Mouse (Mus musculus) neural tube, embryonic 15.5 days (tissue): ENCODE measurements around the gene Plxdc1. TPM values are rescaled to one million over a fixed set of nuclear protein-coding genes. Genes with fewer than 3 reads are reported as not detected.

Experiments
- ATAC-seq: fragments of 200-750 bp; cut with Nextera tagmentation; 2 replicates; pipeline ENCODE4 v1.8.0; 2017; ENCODE audit warnings: mild to moderate bottlenecking, moderate TSS enrichment, moderate library complexity; ENCODE audit not compliant: low FRiP score
- H3K27ac ChIP-seq: fragments of 300-500 bp; sonication (generic); replicated peaks from 2 replicates; pipeline ENCODE4 v1.5.1; 2015; ENCODE audit warnings: mild to moderate bottlenecking, inconsistent platforms
- H3K27me3 ChIP-seq: fragments of 300-500 bp; sonication (generic); replicated peaks from 2 replicates; pipeline ENCODE4 v1.6.1; 2015; ENCODE audit warnings: inconsistent platforms
- H3K36me3 ChIP-seq: fragments of 300-500 bp; sonication (generic); 2 replicates; pipeline ENCODE4 v1.6.1; 2015; ENCODE audit warnings: inconsistent platforms
- H3K4me1 ChIP-seq: fragments of 300-500 bp; sonication (generic); 2 replicates; pipeline ENCODE4 v1.6.1; 2015; ENCODE audit warnings: inconsistent platforms
- H3K4me2 ChIP-seq: fragments of 300-500 bp; sonication (generic); 2 replicates; pipeline ENCODE4 v1.6.1; 2015; ENCODE audit warnings: inconsistent platforms, mild to moderate bottlenecking, moderate library complexity
- H3K4me3 ChIP-seq: fragments of 300-500 bp; sonication (generic); replicated peaks from 2 replicates; pipeline ENCODE4 v1.5.1; 2015; ENCODE audit warnings: mild to moderate bottlenecking, inconsistent platforms
- H3K9ac ChIP-seq: fragments of 300-500 bp; sonication (generic); replicated peaks from 2 replicates; pipeline ENCODE4 v1.6.1; 2015; ENCODE audit warnings: mild to moderate bottlenecking, inconsistent platforms
- H3K9me3 ChIP-seq: fragments of 300-500 bp; sonication (generic); replicated peaks from 2 replicates; pipeline ENCODE4 v1.6.1; 2016; ENCODE audit warnings: inconsistent platforms
- WGBS: fragments of 180-500 bp; shearing (Covaris S2); methylation state at CpG from one replicate; pipeline ENCODE4 v1.1.7; 2015; ENCODE audit warnings: mixed read lengths; 5-methylcytosine and 5-hydroxymethylcytosine counted together
- polyA plus RNA-seq: library from polyadenylated mRNA; unstranded; fragments of >200 nt; fragmentation: Nextera tagmentation; extraction: Ambion mirVana; gene quantifications from 2 replicates; pipeline ENCODE4 v1.2.1, GENCODE M21; 2015

The Plxdc1 gene
- 1.1 and 1.8 TPM in 2 replicates for polyA plus RNA-seq

DNA sequence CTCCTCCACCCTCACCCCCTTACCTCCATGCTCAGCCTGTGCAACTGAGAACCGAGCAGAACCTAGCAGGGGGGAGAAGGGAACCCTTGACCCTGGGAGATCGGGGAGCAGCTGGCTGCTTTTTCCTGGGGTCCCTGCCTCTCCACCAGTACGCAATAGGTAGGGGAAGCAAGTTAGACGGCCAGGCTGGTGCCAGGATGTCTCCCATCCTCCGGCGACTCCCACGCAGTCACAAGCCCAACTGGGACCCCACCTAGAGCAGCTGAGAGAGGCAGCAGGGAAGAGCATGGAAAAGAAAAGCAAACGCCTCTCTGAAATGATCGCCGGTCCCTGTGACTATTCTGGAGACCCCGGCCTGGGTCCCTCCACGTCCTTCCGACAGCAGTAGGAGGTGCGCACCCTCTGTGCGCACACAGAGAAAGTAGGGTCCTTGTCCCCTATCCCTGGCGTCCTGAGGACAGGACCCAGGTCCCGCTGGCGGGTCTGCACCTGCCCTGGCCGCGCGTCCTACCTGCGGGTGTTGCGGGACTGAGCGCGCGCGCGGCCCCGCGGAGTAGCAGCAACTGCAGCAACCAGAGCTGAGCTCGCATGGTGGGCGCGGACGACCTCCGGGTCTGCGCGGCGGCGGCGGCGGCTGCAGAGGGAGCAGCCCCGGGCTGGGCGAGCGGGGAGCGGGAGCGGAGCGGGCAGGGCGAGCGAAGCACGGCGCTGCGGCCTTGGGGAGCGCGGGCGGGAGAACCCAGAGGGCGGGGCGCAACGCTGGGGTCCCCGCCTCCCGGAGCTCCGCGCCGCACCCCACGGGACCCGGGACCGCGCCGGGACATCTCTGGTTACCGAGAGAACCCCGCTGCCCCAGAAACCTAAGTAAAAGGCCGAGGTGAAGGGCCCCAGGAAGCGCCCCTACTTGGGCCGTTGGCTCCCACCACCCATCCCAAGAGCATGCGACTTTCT lies at the start of gene Plxdc1:
Gene Plxdc1 (minus strand): TSS at position 718 of the 951 bp plus-strand sequence.
- Histone ChIP-seq H3K36me3 (no peaks in the 10 kb centered on the region), H3K27me3 (peaks cover 26% of the 10 kb centered on the region), H3K4me2 (peak within 1 kb of the TSS; percentile 89), H3K4me1 (peaks cover 34% of the 10 kb centered on the region), H3K27ac (no peak within 1 kb of the TSS), H3K9me3 (no peaks in the 10 kb centered on the region), H3K4me3 (peak within 1 kb of the TSS; percentile 87), H3K9ac (peak within 1 kb of the TSS; percentile 54)
- WGBS, result 2% methylated on average over 70 of the region's 74 CpGs
- ATAC-seq, result no peak

DNA sequence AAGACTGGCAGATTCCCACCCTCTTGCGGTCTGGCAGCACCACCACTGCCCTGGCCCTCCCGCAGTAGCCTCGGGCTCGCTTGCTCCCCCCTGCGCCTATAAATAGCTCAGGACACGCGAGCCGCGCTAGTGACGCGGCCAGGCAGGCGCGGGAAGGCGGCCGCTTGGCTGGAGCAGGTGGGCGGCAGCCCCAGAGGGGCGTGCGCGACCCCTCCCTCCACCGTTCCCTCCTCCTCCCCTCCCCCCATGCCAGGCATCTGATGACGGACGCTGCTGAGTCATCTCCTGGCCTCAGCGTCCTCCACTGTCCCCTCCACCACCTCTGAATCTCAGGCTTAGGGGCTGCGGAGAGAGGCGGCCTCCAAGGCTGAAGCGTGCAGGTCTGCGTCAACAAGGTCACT lies 49.7 kb upstream of the Plxdc1 start:
- 1% methylated on average over 27 of the region's 27 CpGs for WGBS
- Histone ChIP-seq H3K4me1 (peaks cover 21% of the 10 kb centered on the region), H3K9ac (peak overlapping the region; percentile 48), H3K4me3 (peak overlapping the region; percentile 37), H3K4me2 (peak overlapping the region; percentile 77), H3K27me3 (0 out of 2 replicates have a peak, but pooled peaks cover 11% of the 10 kb centered on the region), H3K9me3 (no peaks in the 10 kb centered on the region), H3K36me3 (peaks cover 4% of the 10 kb centered on the region), H3K27ac (peak overlapping the region; percentile 11; the same call in 1 of the 2 replicates)
- peak; percentile 71 for ATAC-seq

GRCm38 (mm10) chr11:98034840-98035239 lies 48.6 kb upstream of the Plxdc1 start:
- Histone ChIP-seq H3K27me3 (0 out of 2 replicates have a peak, but pooled peaks cover 11% of the 10 kb centered on the region), H3K4me1 (peaks cover 21% of the 10 kb centered on the region), H3K36me3 (peaks cover 14% of the 10 kb centered on the region), H3K9me3 (no peaks in the 10 kb centered on the region), H3K9ac (no peak overlapping the region), H3K27ac (peak overlapping the region; percentile 41; the same call in 1 of the 2 replicates), H3K4me3 (no peak overlapping the region), H3K4me2 (peak overlapping the region; percentile 11; the same call in 1 of the 2 replicates)
- ATAC-seq, result no peak
- WGBS, result 9% methylated on average over 4 of the region's 4 CpGs

DNA sequence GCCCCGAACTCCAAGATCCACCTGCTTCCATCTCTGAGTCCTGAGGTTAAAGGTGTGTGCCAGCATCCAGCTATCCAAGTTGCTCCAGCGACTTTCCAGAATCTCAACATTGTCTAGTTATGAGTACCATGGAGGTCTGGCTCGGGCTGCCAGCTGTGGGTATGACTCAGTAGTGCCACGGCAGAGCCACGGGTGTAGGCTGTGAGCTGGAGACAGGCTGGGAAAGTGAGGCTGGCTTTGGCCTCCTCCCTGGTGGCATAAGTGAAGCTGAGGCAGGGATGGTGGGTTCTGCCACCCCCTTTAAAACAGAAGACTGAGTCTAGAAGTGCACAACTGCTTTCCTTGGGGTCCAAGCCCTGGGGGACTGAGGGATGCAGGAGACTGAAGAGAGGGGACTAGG lies 47.8 kb upstream of the Plxdc1 start:
- H3K4me2 ChIP-seq, result no peak overlapping the region
- H3K36me3 ChIP-seq, result peaks cover 22% of the 10 kb centered on the region
- no peaks in the 10 kb centered on the region for H3K9me3 ChIP-seq
- no peak overlapping the region for H3K4me3 ChIP-seq
- H3K4me1 ChIP-seq, result peaks cover 21% of the 10 kb centered on the region
- H3K27me3 ChIP-seq, result 0 out of 2 replicates have a peak, but pooled peaks cover 11% of the 10 kb centered on the region
- no peak overlapping the region for H3K27ac ChIP-seq
- WGBS, result 89% methylated on average over 5 of the region's 5 CpGs
- H3K9ac ChIP-seq, result no peak overlapping the region
- no peak for ATAC-seq

- Histone ChIP-seq H3K4me1 (peaks cover 32% of the 10 kb centered on the region), H3K27me3 (0 out of 2 replicates have a peak, but pooled peaks cover 5% of the 10 kb centered on the region), H3K9me3 (no peaks in the 10 kb centered on the region), H3K36me3 (peaks cover 30% of the 10 kb centered on the region), H3K27ac (no peak overlapping the region), H3K4me3 (no peak overlapping the region), H3K9ac (no peak overlapping the region), H3K4me2 (no peak overlapping the region)
- ATAC-seq, result no peak
- WGBS, result 3% methylated on average over 5 of the region's 5 CpGs
Observed at GRCm38 (mm10) chr11:98031443-98031770, 45.2 kb upstream of the Plxdc1 start.

DNA sequence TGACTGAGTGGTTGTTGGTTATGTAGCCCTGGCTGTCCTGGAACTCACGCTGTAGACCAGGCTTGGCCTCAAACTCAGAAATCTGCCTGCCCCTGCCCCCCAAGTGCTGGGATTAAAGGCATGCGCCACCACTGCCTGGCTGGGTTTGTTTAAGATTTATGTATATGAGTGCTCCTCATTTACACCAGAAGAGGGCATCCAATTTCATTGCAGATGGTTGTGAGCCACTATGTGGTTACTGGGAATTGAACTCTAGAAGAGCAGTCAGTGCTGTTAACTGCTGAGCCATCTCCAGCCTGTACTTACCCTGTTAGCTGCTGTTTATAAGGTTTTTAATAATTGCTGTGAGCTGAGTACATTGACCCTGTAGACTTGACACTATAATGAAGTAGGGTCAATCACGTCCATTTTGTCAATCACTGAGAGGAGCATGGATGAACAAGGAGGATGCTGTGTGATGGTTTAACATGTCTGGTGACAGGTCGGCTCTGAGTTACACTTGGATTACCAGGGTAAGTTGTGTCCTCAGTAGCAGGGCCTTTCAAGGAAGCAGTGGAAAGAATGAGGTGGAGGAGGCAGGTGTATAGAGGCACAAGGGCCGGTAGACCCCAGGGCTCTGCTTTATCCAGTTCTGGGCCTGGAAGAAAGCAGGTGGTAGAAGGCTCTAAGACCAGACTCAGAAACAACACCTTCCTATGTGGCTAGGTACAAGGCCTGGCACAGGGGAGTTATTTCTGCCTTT lies 44.6 kb upstream of the Plxdc1 start:
- Histone ChIP-seq H3K9me3 (no peaks in the 10 kb centered on the region), H3K4me3 (no peak overlapping the region), H3K9ac (no peak overlapping the region), H3K36me3 (peaks cover 30% of the 10 kb centered on the region), H3K27ac (no peak overlapping the region), H3K27me3 (0 out of 2 replicates have a peak, but pooled peaks cover 5% of the 10 kb centered on the region), H3K4me1 (peaks cover 29% of the 10 kb centered on the region), H3K4me2 (no peak overlapping the region)
- WGBS, result 43% methylated on average over 5 of the region's 5 CpGs
- no peak for ATAC-seq

- peak overlapping the region; percentile 97 for H3K4me3 ChIP-seq
- no peaks in the 10 kb centered on the region for H3K27me3 ChIP-seq
- H3K4me2 ChIP-seq, result peak overlapping the region; percentile 92
- peaks cover 30% of the 10 kb centered on the region for H3K36me3 ChIP-seq
- peaks cover 31% of the 10 kb centered on the region for H3K4me1 ChIP-seq
- H3K27ac ChIP-seq, result peak overlapping the region; percentile 94; the same call in 1 of the 2 replicates
- no peak for ATAC-seq
- peak overlapping the region; percentile 99 for H3K9ac ChIP-seq
- H3K9me3 ChIP-seq, result no peaks in the 10 kb centered on the region
- WGBS, result 27% methylated on average over 7 of the region's 7 CpGs
Observed at GRCm38 (mm10) chr11:98027785-98028184, 41.5 kb upstream of the Plxdc1 start.

GRCm38 (mm10) chr11:98027297-98027688 lies 41.0 kb upstream of the Plxdc1 start:
- H3K27ac ChIP-seq, result peak overlapping the region; percentile 94
- WGBS, result 0% methylated on average over 18 of the region's 18 CpGs

DNA sequence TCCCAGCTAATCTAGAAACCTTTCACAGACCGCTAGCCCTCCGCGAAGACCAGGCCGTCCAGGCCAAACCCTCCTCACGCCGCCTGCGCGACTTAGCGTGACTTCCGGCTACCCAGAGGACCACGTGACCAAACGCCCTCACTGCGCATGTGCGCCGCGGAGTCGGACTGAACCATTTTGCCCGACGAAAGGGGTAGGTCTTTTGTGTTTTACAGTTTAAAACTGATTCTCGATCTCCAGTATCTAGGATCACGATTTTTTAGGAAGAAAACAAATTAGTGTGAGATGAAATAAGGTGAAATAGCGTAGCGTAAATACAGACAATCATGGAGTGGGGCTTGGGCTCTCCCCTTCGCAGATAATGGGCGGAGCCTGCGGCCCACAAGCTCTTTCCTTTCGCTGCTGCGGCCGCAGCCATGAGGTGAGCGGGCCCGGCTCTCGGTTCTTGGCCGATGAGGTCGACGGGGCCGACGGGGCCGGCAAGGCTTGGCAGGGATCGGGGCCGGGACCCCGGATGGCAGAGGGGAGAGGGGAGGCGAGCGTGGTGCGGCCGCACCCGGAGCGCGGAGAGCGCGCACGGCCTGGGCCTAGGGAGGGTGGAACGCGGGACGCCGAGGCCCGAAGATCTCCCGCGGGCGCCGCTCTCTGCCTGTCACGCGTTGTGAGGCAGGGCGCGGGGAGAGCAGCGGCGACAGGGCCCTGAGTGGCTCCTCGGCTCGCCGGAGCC lies 40.5 kb upstream of the Plxdc1 start, which contains the start of gene Rpl19:
Gene Rpl19 (plus strand): TSS at position 141 of the 727 bp plus-strand sequence.
- under 1% methylated on average over 67 of the region's 69 CpGs for WGBS
- H3K4me3 ChIP-seq, result peak within 1 kb of the TSS; percentile 97
- no peaks in the 10 kb centered on the region for H3K9me3 ChIP-seq
- H3K27ac ChIP-seq, result peak within 1 kb of the TSS; percentile 94
- H3K4me2 ChIP-seq, result peak within 1 kb of the TSS; percentile 92
- peak; percentile 64 for ATAC-seq
- peaks cover 30% of the 10 kb centered on the region for H3K36me3 ChIP-seq
- peak within 1 kb of the TSS; percentile 99 for H3K9ac ChIP-seq
- H3K27me3 ChIP-seq, result no peaks in the 10 kb centered on the region
- peaks cover 32% of the 10 kb centered on the region for H3K4me1 ChIP-seq

More at GRCm38 (mm10) chr11:98027297-98027688, 41.0 kb upstream of the Plxdc1 start:
- peak overlapping the region; percentile 92 for H3K4me2 ChIP-seq
- peaks cover 30% of the 10 kb centered on the region for H3K36me3 ChIP-seq
- H3K9ac ChIP-seq, result peak overlapping the region; percentile 99
- ATAC-seq, result no peak
- peak overlapping the region; percentile 97 for H3K4me3 ChIP-seq
- no peaks in the 10 kb centered on the region for H3K27me3 ChIP-seq
- no peaks in the 10 kb centered on the region for H3K9me3 ChIP-seq
- H3K4me1 ChIP-seq, result peaks cover 31% of the 10 kb centered on the region

DNA sequence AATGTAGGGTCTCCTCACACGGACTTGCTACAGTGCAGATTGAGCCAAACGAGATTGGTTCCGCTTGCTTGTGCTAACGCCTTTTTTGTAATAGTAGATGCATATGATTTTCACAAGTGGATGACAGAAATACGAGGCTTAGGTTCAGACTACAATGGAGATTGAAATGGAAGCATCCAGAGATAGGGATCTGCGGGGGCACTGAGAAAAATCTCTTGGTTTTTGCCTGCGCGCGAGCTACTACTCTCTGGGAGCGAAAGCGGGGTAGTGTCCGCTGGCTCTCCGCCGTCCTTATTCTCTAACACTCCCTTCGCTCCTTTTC lies 40.0 kb upstream of the Plxdc1 start:
- H3K27me3 ChIP-seq, result no peaks in the 10 kb centered on the region
- H3K4me2 ChIP-seq, result peak overlapping the region; percentile 92
- peaks cover 37% of the 10 kb centered on the region for H3K4me1 ChIP-seq
- 5% methylated on average over 15 of the region's 15 CpGs for WGBS
- peak overlapping the region; percentile 97 for H3K4me3 ChIP-seq
- H3K9ac ChIP-seq, result peak overlapping the region; percentile 99
- H3K9me3 ChIP-seq, result no peaks in the 10 kb centered on the region
- peaks cover 28% of the 10 kb centered on the region for H3K36me3 ChIP-seq
- peak overlapping the region; percentile 94 for H3K27ac ChIP-seq
- ATAC-seq, result no peak

GRCm38 (mm10) chr11:98024516-98024915 lies 38.3 kb upstream of the Plxdc1 start:
- Histone ChIP-seq H3K4me1 (peaks cover 54% of the 10 kb centered on the region), H3K36me3 (peaks cover 13% of the 10 kb centered on the region), H3K9me3 (no peaks in the 10 kb centered on the region), H3K27me3 (no peaks in the 10 kb centered on the region), H3K27ac (no peak overlapping the region), H3K4me3 (no peak overlapping the region), H3K4me2 (no peak overlapping the region), H3K9ac (no peak overlapping the region)
- ATAC-seq, result no peak
- WGBS, result 92% methylated on average over 3 of the region's 3 CpGs
